Mouse (Mus musculus) embryonic facial prominence, embryonic 15.5 days (tissue): ENCODE data around the gene Itfg1. TPM values are rescaled to one million over a fixed set of nuclear protein-coding genes. Genes with fewer than 3 reads are reported as not detected.

Source experiments
- ATAC-seq: fragments of 200-750 bp; cut with Nextera tagmentation; 2 replicates; pipeline ENCODE4 v1.8.0; 2017; ENCODE audit warnings: low read depth, moderate TSS enrichment; ENCODE audit not compliant: insufficient number of reproducible peaks, low FRiP score, low TSS enrichment
- H3K27ac ChIP-seq: fragments of 300-500 bp; sonication (generic); replicated peaks from 2 replicates; pipeline ENCODE4 v1.5.1; 2015; ENCODE audit warnings: mild to moderate bottlenecking, inconsistent platforms
- H3K27me3 ChIP-seq: fragments of 300-500 bp; sonication (generic); 2 replicates; pipeline ENCODE4 v1.6.1; 2015; ENCODE audit warnings: inconsistent platforms
- H3K36me3 ChIP-seq: fragments of 300-500 bp; sonication (generic); 2 replicates; pipeline ENCODE4 v1.6.1; 2015; ENCODE audit warnings: mild to moderate bottlenecking, inconsistent platforms
- H3K4me1 ChIP-seq: fragments of 300-500 bp; sonication (generic); 2 replicates; pipeline ENCODE4 v1.6.1; 2015; ENCODE audit warnings: inconsistent platforms
- H3K4me2 ChIP-seq: fragments of 300-500 bp; sonication (generic); replicated peaks from 2 replicates; pipeline ENCODE4 v1.6.1; 2015; ENCODE audit warnings: mild to moderate bottlenecking, inconsistent platforms
- H3K4me3 ChIP-seq: fragments of 300-500 bp; sonication (generic); replicated peaks from 2 replicates; pipeline ENCODE4 v1.5.1; 2015; ENCODE audit warnings: mild to moderate bottlenecking, inconsistent platforms
- H3K9ac ChIP-seq: fragments of 300-500 bp; sonication (generic); 2 replicates; pipeline ENCODE4 v1.6.1; 2015; ENCODE audit warnings: inconsistent platforms
- H3K9me3 ChIP-seq: fragments of 300-500 bp; sonication (generic); replicated peaks from 2 replicates; pipeline ENCODE4 v1.6.1; 2016; ENCODE audit warnings: inconsistent platforms
- WGBS: fragments of 180-500 bp; shearing (Covaris S2); methylation state at CpG from one replicate; pipeline ENCODE4 v1.1.7; 2015; 5-methylcytosine and 5-hydroxymethylcytosine counted together
- microRNA-seq: library from miRNA; unstranded; fragments of <30 nt; microRNA quantifications from one replicate; pipeline ENCODE4, GENCODE M21; 2016; ENCODE audit warnings: borderline number of aligned reads
- polyA plus RNA-seq: library from polyadenylated mRNA; unstranded; fragments of >200 nt; fragmentation: Nextera tagmentation; extraction: Ambion mirVana; gene quantifications from 2 replicates; pipeline ENCODE4 v1.2.1, GENCODE M21; 2015

The Itfg1 gene
- polyA plus RNA-seq, 1 experiment from 2014 or later: 71.0 TPM

GRCm38 (mm10) chr8:85717271-85717670, 123.5 kb downstream of the Itfg1 start:
- H3K4me1 ChIP-seq: no peaks in the 10 kb centered on the region
- 80% methylated on average over 5 of the region's 5 CpGs for WGBS
- H3K4me2 ChIP-seq: no peak overlapping the region
- H3K9me3 ChIP-seq: no peaks in the 10 kb centered on the region
- no peak overlapping the region for H3K4me3 ChIP-seq
- no peak for ATAC-seq
- H3K27ac ChIP-seq: no peak overlapping the region
- H3K36me3 ChIP-seq: peaks cover 9% of the 10 kb centered on the region; the same call in 1 of the 2 replicates
- no peaks in the 10 kb centered on the region for H3K27me3 ChIP-seq
- no peak overlapping the region for H3K9ac ChIP-seq

- no peaks in the 10 kb centered on the region for H3K4me1 ChIP-seq
Observed at GRCm38 (mm10) chr8:85716696-85717095, 124.0 kb downstream of the Itfg1 start.

GRCm38 (mm10) chr8:85706988-85707387, 133.7 kb downstream of the Itfg1 start:
- no peak overlapping the region for H3K27ac ChIP-seq
- H3K4me3 ChIP-seq: no peak overlapping the region
- H3K36me3 ChIP-seq: no peaks in the 10 kb centered on the region
- no peak overlapping the region for H3K4me2 ChIP-seq
- H3K9me3 ChIP-seq: no peaks in the 10 kb centered on the region
- H3K4me1 ChIP-seq: no peaks in the 10 kb centered on the region
- 0 out of 2 replicates have a peak, but pooled peaks cover 6% of the 10 kb centered on the region for H3K27me3 ChIP-seq
- 66% methylated on average over 2 of the region's 2 CpGs for WGBS
- H3K9ac ChIP-seq: no peak overlapping the region
- ATAC-seq: no peak

More at GRCm38 (mm10) chr8:85716696-85717095, 124.0 kb downstream of the Itfg1 start:
- H3K9me3 ChIP-seq: no peaks in the 10 kb centered on the region
- no peak overlapping the region for H3K4me3 ChIP-seq
- H3K36me3 ChIP-seq: peaks cover 9% of the 10 kb centered on the region; the same call in 1 of the 2 replicates
- H3K27ac ChIP-seq: no peak overlapping the region
- no peak overlapping the region for H3K9ac ChIP-seq
- ATAC-seq: no peak
- H3K27me3 ChIP-seq: no peaks in the 10 kb centered on the region
- WGBS: 80% methylated on average over 4 of the region's 4 CpGs
- no peak overlapping the region for H3K4me2 ChIP-seq

GRCm38 (mm10) chr8:85700751-85701351, 139.9 kb downstream of the Itfg1 start, which contains the start of gene Neto2:
TSS of gene Neto2 (minus strand) at chr8:85700924.
- WGBS: 3% methylated on average over 65 of the region's 65 CpGs
- Histone ChIP-seq H3K9ac (peak within 1 kb of the TSS; percentile 58), H3K9me3 (no peaks in the 10 kb centered on the region), H3K27ac (peak within 1 kb of the TSS; percentile 84), H3K36me3 (no peaks in the 10 kb centered on the region), H3K27me3 (peaks cover 11% of the 10 kb centered on the region; the same call in 1 of the 2 replicates), H3K4me2 (peak within 1 kb of the TSS; percentile 91), H3K4me3 (peak within 1 kb of the TSS; percentile 65), H3K4me1 (peaks cover 8% of the 10 kb centered on the region; the same call in 1 of the 2 replicates)
- peak; percentile 91 for ATAC-seq

- under 1% methylated on average over 84 of the region's 84 CpGs for WGBS
- Histone ChIP-seq H3K27me3 (peaks cover 11% of the 10 kb centered on the region; the same call in 1 of the 2 replicates), H3K27ac (peak overlapping the region; percentile 84), H3K4me1 (peaks cover 8% of the 10 kb centered on the region; the same call in 1 of the 2 replicates), H3K9me3 (no peaks in the 10 kb centered on the region), H3K4me2 (peak overlapping the region; percentile 91), H3K4me3 (peak overlapping the region; percentile 65), H3K36me3 (no peaks in the 10 kb centered on the region), H3K9ac (peak overlapping the region; percentile 58)
- ATAC-seq: peak; percentile 96
Observed at GRCm38 (mm10) chr8:85700101-85700750, 140.5 kb downstream of the Itfg1 start.

GRCm38 (mm10) chr8:85699051-85699450, 141.7 kb downstream of the Itfg1 start:
- Histone ChIP-seq H3K36me3 (no peaks in the 10 kb centered on the region), H3K4me1 (peaks cover 8% of the 10 kb centered on the region; the same call in 1 of the 2 replicates), H3K9me3 (no peaks in the 10 kb centered on the region), H3K27me3 (peaks cover 11% of the 10 kb centered on the region; the same call in 1 of the 2 replicates), H3K4me2 (no peak overlapping the region), H3K27ac (no peak overlapping the region), H3K4me3 (no peak overlapping the region), H3K9ac (no peak overlapping the region)
- 0% methylated on average over 6 of the region's 6 CpGs for WGBS
- ATAC-seq: no peak

Small RNA genes within 50 kb of the gene (microRNA-seq; reads per million reads assigned to microRNA genes)
- gene Mir8109: not detected

Other genes with a start within 250 kb of the Itfg1 start
- 7.4 and 7.5 TPM in 2 replicates for gene Neto2, start 140.0 kb downstream of the Itfg1 start, polyA plus RNA-seq
- 45.8 and 54.2 TPM in 2 replicates for gene Phkb, start within 50 bp of the Itfg1 start, polyA plus RNA-seq